Mouse (Mus musculus) liver, adult 2 months (tissue): Measurements from ENCODE around the gene Olfr555.

Experiments used
- CTCF ChIP-seq: fragments of 200-500 bp; IDR thresholded peaks from 2 replicates; pipeline ENCODE4 v1.5.1; 2011; ENCODE audit warnings: low read depth, low read length, control low read depth
- POLR2A ChIP-seq: fragments of 200-500 bp; IDR thresholded peaks from 2 replicates; pipeline ENCODE4 v1.6.1; 2011; ENCODE audit warnings: low read length, control low read depth; ENCODE audit not compliant: insufficient read depth; ENCODE audit errors: extremely low read depth

GRCm38 (mm10) chr7:102676225-102676624, 17.6 kb downstream of the Olfr555 start:
- TF ChIP-seq POLR2A (no peak), CTCF (no peak)
